Comparison of ENCODE assay signal across 8 mouse cellular contexts in genomic region chr11:74876801-74877200, GRCm38 (mm10). TPM values are rescaled to one million over a fixed set of nuclear protein-coding genes. Genes with fewer than 3 reads are reported as not detected.
DNase-seq lines count a peak whose midpoint lies in the region; ATAC-seq lines count a peak whose summit lies in the region.

No protein-coding gene starts in this region.

- peak; percentile 95 for ATAC-seq in hindbrain, embryonic 12.5 days (ENCODE audit: low FRiP score)

- H3K4me1 ChIP-seq in hindbrain, embryonic 12.5 days = peaks cover 23% of the 10 kb centered on the region

- H3K36me3 ChIP-seq in hindbrain, embryonic 12.5 days = no peaks in the 10 kb centered on the region

- H3K9ac ChIP-seq in hindbrain, embryonic 12.5 days = peak overlapping the region; percentile 41; the same call in 1 of the 2 replicates

- no peaks in the 10 kb centered on the region for H3K9me3 ChIP-seq in hindbrain, embryonic 12.5 days (replicated peaks)

- no peak overlapping the region for H3K4me3 ChIP-seq in hindbrain, embryonic 12.5 days

- peak overlapping the region; percentile 62 for H3K27ac ChIP-seq in hindbrain, embryonic 12.5 days

- 2% methylated on average over 9 of the region's 9 CpGs for WGBS in hindbrain, embryonic 12.5 days

- H3K4me2 ChIP-seq in hindbrain, embryonic 12.5 days (replicated peaks) = peak overlapping the region; percentile 45

- no peaks in the 10 kb centered on the region for H3K27me3 ChIP-seq in hindbrain, embryonic 12.5 days

- DNase-seq in WW6 (ENCODE audit: low read depth, low spot score) = peak; percentile 71
- peak; percentile 89 to 91 for DNase-seq in cerebellum, postnatal 10 days
- DNase-seq in frontal cortex, postnatal 14 days (ENCODE audit: low spot score in 2 of 2) = peak; percentile 64 to 74
- peak; percentile 69 to 71 for DNase-seq in layer of hippocampus, postnatal 10 days (ENCODE audit: low spot score in 2 of 2)
- peak; percentile 78 for DNase-seq in lung, postnatal 36 days
- peak; percentile 47 for DNase-seq in right cerebral cortex, postnatal 4 days
- DNase-seq in spleen, postnatal 36 days (ENCODE audit: low spot score in 2 of 2) = no peak

RNA-seq across cellular contexts. Expression of gene Sgsm2, which starts 20.1 kb away (rescaled TPM):
- polyA plus RNA-seq in hindbrain, embryonic 12.5 days (2016; fragmentation: Nextera tagmentation; extraction: Ambion mirVana) = 15.8 and 16.1 TPM in 2 replicates
- total RNA-seq in layer of hippocampus, postnatal 10 days (2021) = 10 to 100 TPM; 69.9 to 76.1 TPM

RNA-seq across cellular contexts. Expression of gene Tsr1, which starts 21.1 kb away (rescaled TPM):
- polyA plus RNA-seq in hindbrain, embryonic 12.5 days (2016; fragmentation: Nextera tagmentation; extraction: Ambion mirVana) = 33.0 and 37.4 TPM in 2 replicates
- total RNA-seq in layer of hippocampus, postnatal 10 days (2021) = 10 to 100 TPM; 40.1 to 43.2 TPM

RNA-seq across cellular contexts. Expression of gene Mnt, which starts 46.1 kb away (rescaled TPM):
- 8.3 and 8.4 TPM in 2 replicates for polyA plus RNA-seq in hindbrain, embryonic 12.5 days (2016; fragmentation: Nextera tagmentation; extraction: Ambion mirVana)
- total RNA-seq in layer of hippocampus, postnatal 10 days (2021) = 10 to 100 TPM; 31.9 to 34.6 TPM

RNA-seq across cellular contexts. Expression of gene Smg6, which starts 48.8 kb away (rescaled TPM):
- 23.5 and 23.6 TPM in 2 replicates for polyA plus RNA-seq in hindbrain, embryonic 12.5 days (2016; fragmentation: Nextera tagmentation; extraction: Ambion mirVana)
- total RNA-seq in layer of hippocampus, postnatal 10 days (2021) = 10 to 100 TPM; 24.0 to 27.0 TPM

RNA-seq across cellular contexts. Expression of gene Srr, which starts 48.9 kb away (rescaled TPM):
- 30.2 and 34.3 TPM in 2 replicates for polyA plus RNA-seq in hindbrain, embryonic 12.5 days (2016; fragmentation: Nextera tagmentation; extraction: Ambion mirVana)
- 100 to 1,000 TPM in 1 of 2 experiments, 10 to 100 TPM in 1; 87.4 to 104 TPM for total RNA-seq in layer of hippocampus, postnatal 10 days (2021)

Comparison
In these comparisons a context has a peak if more than half of its experiments do, and no peak if none do; other contexts are left out.
1. DNase-seq: peak in WW6 (single experiment), cerebellum, postnatal 10 days (2 of 2), frontal cortex, postnatal 14 days (2 of 2), layer of hippocampus, postnatal 10 days (2 of 2), lung, postnatal 36 days (single experiment) and right cerebral cortex, postnatal 4 days (single experiment); none in spleen, postnatal 36 days (0 of 2).